Mouse (Mus musculus) limb, embryonic 10.5 days (tissue): ENCODE measurements around the gene Ptp4a2. TPM values are rescaled to one million over a fixed set of nuclear protein-coding genes. Genes with fewer than 3 reads are reported as not detected.
"Not testable (repeated sequence)": the region's sequence is repeated elsewhere in the genome, so short reads cannot be mapped to it uniquely, and the experiment has no call there.

ENCODE experiments used
- DNase-seq: peaks from one replicate; pipeline ENCODE4 v3.0.0-alpha.2; 2017; ENCODE audit warnings: low spot score
- H3K27ac ChIP-seq: fragments of 300-500 bp; sonication (generic); 2 replicates; pipeline ENCODE4 v1.5.1; 2016; ENCODE audit warnings: mild to moderate bottlenecking
- H3K27me3 ChIP-seq: fragments of 300-500 bp; sonication (generic); 2 replicates; pipeline ENCODE4 v1.6.1; 2016; ENCODE audit warnings: low read depth, mild to moderate bottlenecking; ENCODE audit not compliant: poor library complexity, severe bottlenecking
- H3K36me3 ChIP-seq: fragments of 300-500 bp; sonication (generic); 2 replicates; pipeline ENCODE4 v1.6.1; 2016; ENCODE audit warnings: mild to moderate bottlenecking, moderate library complexity
- H3K4me1 ChIP-seq: fragments of 300-500 bp; sonication (generic); 2 replicates; pipeline ENCODE4 v1.6.1; 2016
- H3K4me3 ChIP-seq: fragments of 300-500 bp; sonication (generic); 2 replicates; pipeline ENCODE4 v1.5.1; 2016; ENCODE audit warnings: mild to moderate bottlenecking, moderate library complexity
- H3K9me3 ChIP-seq: fragments of 300-500 bp; sonication (generic); replicated peaks from 2 replicates; pipeline ENCODE4 v1.6.1; 2016; ENCODE audit warnings: mild to moderate bottlenecking
- WGBS: fragments of 180-500 bp; shearing (Covaris S2); methylation state at CpG from one replicate; pipeline ENCODE4 v1.1.7; 2016; 5-methylcytosine and 5-hydroxymethylcytosine counted together
- polyA plus RNA-seq: library from polyadenylated mRNA; unstranded; fragments of >200 nt; fragmentation: Nextera tagmentation; extraction: Ambion mirVana; gene quantifications from 2 replicates; pipeline ENCODE4 v1.2.1, GENCODE M21; 2016

Ptp4a2 gene
- polyA plus RNA-seq, 1 experiment from 2014 or later, result 321 TPM

- WGBS, result 91% methylated on average over 3 of the region's 3 CpGs
- DNase-seq, result no peak
- Histone ChIP-seq H3K4me3 (no peak overlapping the region), H3K4me1 (no peaks in the 10 kb centered on the region), H3K27ac (no peak overlapping the region), H3K27me3 (no peaks in the 10 kb centered on the region), H3K36me3 (no peaks in the 10 kb centered on the region), H3K9me3 (no peaks in the 10 kb centered on the region)
Measured at GRCm38 (mm10) chr4:129862357-129862756, 51.3 kb downstream of the Ptp4a2 start.

DNA sequence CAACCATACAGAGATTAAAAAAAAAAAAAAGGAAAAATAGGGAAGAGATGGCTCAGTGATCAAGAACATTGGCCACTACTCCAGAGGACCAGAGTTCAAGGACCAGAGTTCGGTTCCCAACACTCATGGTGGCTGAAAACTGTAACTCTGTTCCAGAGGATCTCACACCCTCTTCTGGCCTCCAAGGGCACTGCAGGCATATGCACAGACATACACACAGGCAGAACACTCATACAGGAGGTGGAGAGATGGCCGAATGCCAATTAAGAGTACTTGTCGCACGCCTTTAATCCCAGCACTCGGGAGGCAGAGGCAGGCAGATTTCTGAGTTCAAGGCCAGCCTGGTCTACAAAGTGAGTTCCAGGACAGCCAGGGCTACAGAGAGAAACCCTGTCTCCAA, 55.2 kb downstream of the Ptp4a2 start:
- not testable (repeated sequence) for H3K27me3 ChIP-seq, H3K4me1 ChIP-seq, H3K9me3 ChIP-seq, DNase-seq, H3K36me3 ChIP-seq, H3K4me3 ChIP-seq, H3K27ac ChIP-seq
- 97% methylated on average over 5 of the region's 5 CpGs for WGBS

GRCm38 (mm10) chr4:129868211-129868610, 57.2 kb downstream of the Ptp4a2 start:
- Histone ChIP-seq H3K4me1 (peaks cover 10% of the 10 kb centered on the region), H3K36me3 (no peaks in the 10 kb centered on the region), H3K27me3 (no peaks in the 10 kb centered on the region), H3K9me3 (no peaks in the 10 kb centered on the region), H3K27ac (no peak overlapping the region), H3K4me3 (no peak overlapping the region)
- 63% methylated on average over 6 of the region's 6 CpGs for WGBS
- no peak for DNase-seq

DNA sequence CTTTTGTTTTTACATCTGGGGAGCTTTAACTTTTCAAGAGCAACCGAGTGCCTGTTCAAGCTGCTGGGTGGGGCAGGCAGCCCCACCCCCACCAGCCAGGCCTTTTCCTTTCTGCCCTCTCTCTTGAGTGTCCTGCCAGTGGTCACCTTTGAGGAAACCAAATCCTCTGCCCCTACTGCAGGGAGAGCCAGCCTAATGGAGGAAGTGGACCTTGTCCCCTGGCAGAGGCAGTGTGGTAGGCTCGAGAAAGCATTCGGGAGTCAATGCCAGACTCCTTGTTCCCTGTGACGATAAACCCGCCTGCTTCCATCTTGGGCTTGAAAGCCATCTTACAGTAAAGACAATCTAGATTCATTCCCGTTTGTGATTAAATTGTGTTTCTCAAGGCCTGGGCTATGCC, 59.5 kb downstream of the Ptp4a2 start:
- H3K9me3 ChIP-seq, result no peaks in the 10 kb centered on the region
- peaks cover 10% of the 10 kb centered on the region for H3K4me1 ChIP-seq
- no peak overlapping the region for H3K27ac ChIP-seq
- DNase-seq, result no peak
- H3K27me3 ChIP-seq, result no peaks in the 10 kb centered on the region
- 86% methylated on average over 6 of the region's 6 CpGs for WGBS
- no peaks in the 10 kb centered on the region for H3K36me3 ChIP-seq
- no peak overlapping the region for H3K4me3 ChIP-seq

GRCm38 (mm10) chr4:129872376-129872922, 61.4 kb downstream of the Ptp4a2 start:
- Histone ChIP-seq H3K9me3 (no peaks in the 10 kb centered on the region), H3K27ac (no peak overlapping the region), H3K4me3 (no peak overlapping the region), H3K27me3 (no peaks in the 10 kb centered on the region), H3K4me1 (peaks cover 19% of the 10 kb centered on the region), H3K36me3 (no peaks in the 10 kb centered on the region)
- no peak for DNase-seq
- 88% methylated on average over 9 of the region's 9 CpGs for WGBS

- Histone ChIP-seq H3K27ac (no peak overlapping the region), H3K4me1 (peaks cover 28% of the 10 kb centered on the region), H3K4me3 (no peak overlapping the region), H3K9me3 (no peaks in the 10 kb centered on the region), H3K36me3 (no peaks in the 10 kb centered on the region), H3K27me3 (no peaks in the 10 kb centered on the region)
- DNase-seq, result no peak
- WGBS, result 85% methylated on average over 10 of the region's 10 CpGs
Measured at GRCm38 (mm10) chr4:129874805-129875204, 63.8 kb downstream of the Ptp4a2 start.

GRCm38 (mm10) chr4:129875406-129875805, 64.4 kb downstream of the Ptp4a2 start:
- Histone ChIP-seq H3K9me3 (no peaks in the 10 kb centered on the region), H3K4me3 (no peak overlapping the region), H3K4me1 (peaks cover 25% of the 10 kb centered on the region), H3K36me3 (no peaks in the 10 kb centered on the region), H3K27ac (no peak overlapping the region), H3K27me3 (no peaks in the 10 kb centered on the region)
- 88% methylated on average over 11 of the region's 11 CpGs for WGBS
- no peak for DNase-seq

DNA sequence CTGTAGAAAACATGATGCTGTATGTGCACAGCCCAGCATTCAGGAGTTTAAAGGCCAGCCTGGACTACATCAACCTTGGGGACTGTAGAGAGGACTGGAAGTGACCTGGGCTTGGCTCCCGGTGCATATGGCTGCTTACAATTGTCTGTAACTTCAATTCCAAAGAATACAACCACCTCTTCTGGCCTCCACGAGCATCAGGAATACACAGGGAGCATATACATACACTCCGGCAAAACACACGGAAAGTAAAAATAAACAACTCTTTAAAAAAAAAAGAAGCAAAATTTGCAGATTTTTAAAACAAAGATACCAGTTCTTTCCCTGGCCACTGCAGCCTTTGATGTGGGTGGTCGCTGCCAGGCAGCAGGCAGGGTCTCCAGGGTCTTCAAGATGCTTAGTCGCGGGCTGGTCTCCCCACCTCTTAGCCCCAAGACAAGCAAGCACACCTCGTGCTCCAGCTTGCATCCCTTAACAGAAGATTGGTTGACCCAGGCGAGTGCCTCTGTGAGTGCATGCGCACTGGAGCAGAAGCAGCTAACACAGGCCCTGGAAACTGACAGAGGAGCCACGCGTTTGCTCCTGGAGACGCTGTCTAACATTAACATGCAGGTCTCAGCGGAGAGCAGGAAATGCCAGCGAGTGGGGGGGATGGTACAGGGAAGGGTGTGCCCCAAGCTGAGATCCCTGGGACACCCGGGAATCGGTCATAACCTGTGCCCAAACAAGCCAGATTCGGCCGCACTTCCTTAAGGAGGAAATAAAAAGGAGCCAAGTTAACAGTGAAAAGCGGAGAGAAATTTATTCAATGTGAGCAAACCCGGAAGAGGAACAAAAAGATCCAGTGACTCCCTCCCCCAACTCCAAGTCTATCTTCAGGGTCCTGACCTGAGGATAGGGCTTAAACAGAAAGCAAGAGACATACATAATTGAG, 66.1 kb downstream of the Ptp4a2 start:
- H3K36me3 ChIP-seq, result no peaks in the 10 kb centered on the region
- DNase-seq, result peak; percentile 75
- peak overlapping the region; percentile 81 for H3K27ac ChIP-seq
- peak overlapping the region; percentile 41 for H3K4me3 ChIP-seq
- 15% methylated on average over 21 of the region's 21 CpGs for WGBS
- H3K9me3 ChIP-seq, result no peaks in the 10 kb centered on the region
- H3K27me3 ChIP-seq, result no peaks in the 10 kb centered on the region
- H3K4me1 ChIP-seq, result peaks cover 34% of the 10 kb centered on the region

GRCm38 (mm10) chr4:129877967-129878655, 67.1 kb downstream of the Ptp4a2 start:
- peaks cover 44% of the 10 kb centered on the region for H3K4me1 ChIP-seq
- H3K36me3 ChIP-seq, result no peaks in the 10 kb centered on the region
- no peak for DNase-seq
- H3K4me3 ChIP-seq, result peak overlapping the region; percentile 41
- H3K9me3 ChIP-seq, result no peaks in the 10 kb centered on the region
- H3K27me3 ChIP-seq, result no peaks in the 10 kb centered on the region
- H3K27ac ChIP-seq, result peak overlapping the region; percentile 81
- WGBS, result 67% methylated on average over 11 of the region's 11 CpGs

DNA sequence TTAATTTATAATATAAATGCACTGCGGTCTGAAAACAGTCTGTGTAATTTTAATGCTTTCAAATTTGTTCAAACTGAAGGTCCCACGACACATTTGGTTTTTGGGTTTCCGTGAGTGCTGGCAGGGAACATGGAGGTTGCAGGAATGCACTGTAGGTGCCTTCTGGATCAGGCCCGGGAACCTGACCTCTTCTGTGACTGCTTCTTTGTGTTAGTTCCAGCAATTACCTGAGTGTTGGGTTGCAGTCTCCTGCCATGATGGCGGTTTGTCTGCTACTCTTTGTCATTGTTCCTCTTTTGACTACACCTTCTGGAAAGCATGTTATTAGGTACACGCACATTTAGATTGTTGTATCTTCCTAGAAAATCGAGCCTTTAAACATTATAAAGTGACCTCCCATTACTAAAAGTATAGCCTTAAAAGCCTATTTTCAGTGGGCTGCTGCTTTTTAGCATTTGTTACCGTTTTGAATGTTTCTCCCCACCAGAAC, 67.7 kb downstream of the Ptp4a2 start:
- Histone ChIP-seq H3K36me3 (no peaks in the 10 kb centered on the region), H3K4me1 (peaks cover 45% of the 10 kb centered on the region), H3K27me3 (no peaks in the 10 kb centered on the region), H3K27ac (peak overlapping the region; percentile 37), H3K9me3 (no peaks in the 10 kb centered on the region), H3K4me3 (no peak overlapping the region)
- WGBS, result 77% methylated on average over 8 of the region's 8 CpGs
- DNase-seq, result no peak

DNA sequence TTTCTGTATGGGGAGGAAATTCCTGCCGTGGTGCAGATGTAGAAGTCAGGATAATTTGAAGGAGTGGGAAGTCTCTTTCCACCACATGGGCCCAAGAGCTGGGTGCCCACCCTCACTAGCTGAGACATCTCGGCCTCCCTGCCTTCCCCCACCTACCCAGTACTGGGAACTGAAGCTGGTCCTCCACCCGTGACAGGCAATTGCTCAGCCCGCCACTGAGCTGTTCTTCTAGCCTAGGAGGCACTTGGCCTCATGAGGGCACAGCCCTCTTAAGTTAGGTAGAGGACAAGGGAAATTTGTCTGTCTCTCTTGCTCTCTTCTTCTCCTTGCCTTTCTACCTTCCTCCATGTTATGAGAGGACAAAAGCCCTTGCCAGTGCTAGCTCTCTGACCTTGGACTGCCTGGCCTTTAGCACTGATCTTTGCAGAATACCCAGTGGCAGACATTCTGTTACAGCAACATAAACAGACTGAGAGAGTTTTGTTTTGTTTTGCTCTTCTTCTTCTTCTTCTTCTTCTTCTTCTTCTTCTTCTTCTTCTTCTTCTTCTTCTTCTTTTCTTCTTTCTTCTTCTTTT, 68.3 kb downstream of the Ptp4a2 start:
- Histone ChIP-seq H3K4me3 (no peak overlapping the region), H3K9me3 (no peaks in the 10 kb centered on the region), H3K4me1 (peaks cover 45% of the 10 kb centered on the region), H3K36me3 (no peaks in the 10 kb centered on the region), H3K27ac (peak overlapping the region; percentile 37), H3K27me3 (no peaks in the 10 kb centered on the region)
- DNase-seq, result no peak
- 76% methylated on average over 4 of the region's 4 CpGs for WGBS

DNA sequence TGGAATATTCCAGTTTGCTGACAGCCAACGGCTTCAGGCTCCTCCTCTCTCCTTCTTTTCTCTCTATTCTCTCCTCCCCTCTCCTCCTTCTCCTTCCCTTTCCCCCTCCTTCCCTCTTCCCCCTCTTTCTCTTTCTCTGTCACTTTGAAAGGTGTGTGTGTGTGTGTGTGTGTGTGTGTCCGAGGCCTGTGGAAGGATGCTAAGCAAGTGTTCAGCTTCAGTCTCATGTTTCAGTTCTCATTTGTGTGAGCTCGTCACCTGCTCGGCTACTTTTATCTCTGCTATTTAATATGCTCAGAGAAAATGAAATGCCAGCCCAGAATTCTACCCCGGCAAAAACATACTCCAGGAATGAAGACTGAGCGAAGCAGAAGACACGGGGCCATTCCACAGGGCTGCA, 69.6 kb downstream of the Ptp4a2 start:
- Histone ChIP-seq H3K27me3 (no peaks in the 10 kb centered on the region), H3K9me3 (no peaks in the 10 kb centered on the region), H3K36me3 (no peaks in the 10 kb centered on the region), H3K27ac (no peak overlapping the region), H3K4me1 (peaks cover 45% of the 10 kb centered on the region), H3K4me3 (no peak overlapping the region)
- 88% methylated on average over 7 of the region's 7 CpGs for WGBS
- no peak for DNase-seq
